Mouse (Mus musculus): ENCODE data around the gene Gm17268.

GRCm38 (mm10) chr11:81999469-81999868 is 38.9 kb downstream of the Gm17268 start:
- TF ChIP-seq GATA1 (IDR thresholded peaks at IDR 0.05; ENCODE audit: low read length) (no peak), TAL1 (IDR thresholded peaks at IDR 0.05; ENCODE audit: low read length) (no peak)
